Mouse (Mus musculus) neural tube, embryonic 13.5 days (tissue): ENCODE results near the gene Ggact. TPM values are rescaled to one million over a fixed set of nuclear protein-coding genes. Genes with fewer than 3 reads are reported as not detected.

Experiments used
- ATAC-seq: fragments of 200-750 bp; cut with Nextera tagmentation; 2 replicates; pipeline ENCODE4 v1.8.0; 2017; ENCODE audit warnings: low read depth, mild to moderate bottlenecking, moderate TSS enrichment, moderate library complexity
- H3K27ac ChIP-seq: fragments of 300-500 bp; sonication (generic); replicated peaks from 2 replicates; pipeline ENCODE4 v1.5.1; 2015; ENCODE audit warnings: moderate library complexity, mild to moderate bottlenecking, inconsistent platforms
- H3K27me3 ChIP-seq: fragments of 300-500 bp; sonication (generic); 2 replicates; pipeline ENCODE4 v1.6.1; 2015; ENCODE audit warnings: mild to moderate bottlenecking, inconsistent platforms
- H3K36me3 ChIP-seq: fragments of 300-500 bp; sonication (generic); 2 replicates; pipeline ENCODE4 v1.6.1; 2015; ENCODE audit warnings: mild to moderate bottlenecking, inconsistent platforms
- H3K4me1 ChIP-seq: fragments of 300-500 bp; sonication (generic); replicated peaks from 2 replicates; pipeline ENCODE4 v1.6.1; 2015; ENCODE audit warnings: inconsistent platforms
- H3K4me2 ChIP-seq: fragments of 300-500 bp; sonication (generic); 2 replicates; pipeline ENCODE4 v1.6.1; 2015; ENCODE audit warnings: inconsistent platforms, mild to moderate bottlenecking, moderate library complexity
- H3K4me3 ChIP-seq: fragments of 300-500 bp; sonication (generic); 2 replicates; pipeline ENCODE4 v1.5.1; 2015; ENCODE audit warnings: mild to moderate bottlenecking, inconsistent platforms
- H3K9ac ChIP-seq: fragments of 300-500 bp; sonication (generic); 2 replicates; pipeline ENCODE4 v1.6.1; 2015; ENCODE audit warnings: moderate library complexity, mild to moderate bottlenecking, inconsistent platforms
- H3K9me3 ChIP-seq: fragments of 300-500 bp; sonication (generic); 2 replicates; pipeline ENCODE4 v1.6.1; 2016; ENCODE audit warnings: inconsistent platforms
- WGBS: fragments of 180-500 bp; shearing (Covaris S2); methylation state at CpG from one replicate; pipeline ENCODE4 v1.1.7; 2015; 5-methylcytosine and 5-hydroxymethylcytosine counted together
- polyA plus RNA-seq: library from polyadenylated mRNA; unstranded; fragments of >200 nt; fragmentation: Nextera tagmentation; extraction: Ambion mirVana; gene quantifications from 2 replicates; pipeline ENCODE4 v1.2.1, GENCODE M21; 2015

The Ggact gene
- polyA plus RNA-seq, result 6.5 and 9.4 TPM in 2 replicates

- no peak within 1 kb of the TSS for H3K27ac ChIP-seq
- ATAC-seq, result no peak
- H3K9me3 ChIP-seq, result 0 out of 2 replicates have a peak, but pooled peaks cover 3% of the 10 kb centered on the region
- peaks cover 11% of the 10 kb centered on the region for H3K4me1 ChIP-seq
- WGBS, result 83% methylated on average over 6 of the region's 6 CpGs
- H3K36me3 ChIP-seq, result peaks cover 2% of the 10 kb centered on the region; the same call in 1 of the 2 replicates
- peaks cover 18% of the 10 kb centered on the region for H3K27me3 ChIP-seq
- H3K4me3 ChIP-seq, result peak within 1 kb of the TSS; percentile 63
- H3K9ac ChIP-seq, result peak within 1 kb of the TSS; percentile 71
- H3K4me2 ChIP-seq, result peak within 1 kb of the TSS; percentile 96
Measured at GRCm38 (mm10) chr14:122913657-122914056, at the start of gene Ggact. Gene Ggact, minus strand, starts transcription at chr14:122913757.

GRCm38 (mm10) chr14:122957941-122958340 lies 44.4 kb upstream of the Ggact start:
- H3K27ac ChIP-seq, result no peak overlapping the region
- H3K9ac ChIP-seq, result no peak overlapping the region
- no peaks in the 10 kb centered on the region for H3K4me1 ChIP-seq
- no peak overlapping the region for H3K4me3 ChIP-seq
- no peaks in the 10 kb centered on the region for H3K9me3 ChIP-seq
- H3K4me2 ChIP-seq, result no peak overlapping the region
- no peaks in the 10 kb centered on the region for H3K27me3 ChIP-seq
- ATAC-seq, result peak; percentile 94
- H3K36me3 ChIP-seq, result peaks cover 30% of the 10 kb centered on the region
- 65% methylated on average over 8 of the region's 8 CpGs for WGBS

- Histone ChIP-seq H3K36me3 (peaks cover 11% of the 10 kb centered on the region), H3K4me2 (no peak overlapping the region), H3K4me1 (no peaks in the 10 kb centered on the region), H3K9me3 (no peaks in the 10 kb centered on the region), H3K9ac (no peak overlapping the region), H3K4me3 (no peak overlapping the region), H3K27ac (no peak overlapping the region), H3K27me3 (no peaks in the 10 kb centered on the region)
- 20% methylated on average over 1 of the region's 1 CpGs for WGBS
- peak; percentile 46 for ATAC-seq
Measured at GRCm38 (mm10) chr14:122953331-122953730, 39.8 kb upstream of the Ggact start.

GRCm38 (mm10) chr14:122952556-122952955 lies 39.0 kb upstream of the Ggact start:
- peaks cover 18% of the 10 kb centered on the region for H3K36me3 ChIP-seq
- no peak overlapping the region for H3K9ac ChIP-seq
- no peak overlapping the region for H3K4me3 ChIP-seq
- H3K9me3 ChIP-seq, result no peaks in the 10 kb centered on the region
- 0 out of 2 replicates have a peak, but pooled peaks have one; percentile 32 for ATAC-seq
- 97% methylated on average over 1 of the region's 1 CpGs for WGBS
- no peak overlapping the region for H3K27ac ChIP-seq
- H3K4me2 ChIP-seq, result no peak overlapping the region
- no peaks in the 10 kb centered on the region for H3K4me1 ChIP-seq
- H3K27me3 ChIP-seq, result no peaks in the 10 kb centered on the region

- Histone ChIP-seq H3K9ac (no peak overlapping the region), H3K4me3 (no peak overlapping the region), H3K9me3 (no peaks in the 10 kb centered on the region), H3K36me3 (peaks cover 24% of the 10 kb centered on the region), H3K4me1 (no peaks in the 10 kb centered on the region), H3K27me3 (no peaks in the 10 kb centered on the region), H3K4me2 (no peak overlapping the region), H3K27ac (no peak overlapping the region)
- 81% methylated on average over 6 of the region's 6 CpGs for WGBS
- ATAC-seq, result no peak; the same call in 1 of the 2 replicates
Measured at GRCm38 (mm10) chr14:122951676-122952445, 38.3 kb upstream of the Ggact start.

- Histone ChIP-seq H3K27me3 (no peaks in the 10 kb centered on the region), H3K36me3 (peaks cover 29% of the 10 kb centered on the region), H3K9ac (no peak overlapping the region), H3K9me3 (no peaks in the 10 kb centered on the region), H3K4me2 (no peak overlapping the region), H3K4me1 (no peaks in the 10 kb centered on the region), H3K27ac (no peak overlapping the region), H3K4me3 (no peak overlapping the region)
- no peak for ATAC-seq
- 84% methylated on average over 1 of the region's 1 CpGs for WGBS
Measured at GRCm38 (mm10) chr14:122950915-122951314, 37.4 kb upstream of the Ggact start.

GRCm38 (mm10) chr14:122943475-122943853 lies 29.9 kb upstream of the Ggact start:
- WGBS, result 73% methylated on average over 3 of the region's 3 CpGs

GRCm38 (mm10) chr14:122942757-122943474 lies 29.4 kb upstream of the Ggact start:
- no peak overlapping the region for H3K4me2 ChIP-seq
- no peak overlapping the region for H3K9ac ChIP-seq
- H3K27me3 ChIP-seq, result no peaks in the 10 kb centered on the region
- no peak for ATAC-seq
- H3K9me3 ChIP-seq, result no peaks in the 10 kb centered on the region; the same call in 1 of the 2 replicates
- H3K36me3 ChIP-seq, result peaks cover 64% of the 10 kb centered on the region
- H3K4me3 ChIP-seq, result no peak overlapping the region
- H3K27ac ChIP-seq, result no peak overlapping the region
- peaks cover 11% of the 10 kb centered on the region for H3K4me1 ChIP-seq
- 34% methylated on average over 4 of the region's 4 CpGs for WGBS

More at GRCm38 (mm10) chr14:122943475-122943853, 29.9 kb upstream of the Ggact start:
- ATAC-seq, result no peak
- Histone ChIP-seq H3K4me1 (peaks cover 11% of the 10 kb centered on the region), H3K27me3 (no peaks in the 10 kb centered on the region), H3K36me3 (peaks cover 65% of the 10 kb centered on the region), H3K9me3 (no peaks in the 10 kb centered on the region; the same call in 1 of the 2 replicates), H3K4me2 (no peak overlapping the region), H3K4me3 (no peak overlapping the region), H3K27ac (no peak overlapping the region), H3K9ac (no peak overlapping the region)

- WGBS, result 88% methylated on average over 1 of the region's 1 CpGs
- no peaks in the 10 kb centered on the region; the same call in 1 of the 2 replicates for H3K9me3 ChIP-seq
- ATAC-seq, result no peak
- H3K4me1 ChIP-seq, result no peaks in the 10 kb centered on the region
- H3K4me3 ChIP-seq, result no peak overlapping the region
- H3K27ac ChIP-seq, result no peak overlapping the region
- H3K9ac ChIP-seq, result no peak overlapping the region
- H3K36me3 ChIP-seq, result peaks cover 57% of the 10 kb centered on the region
- H3K27me3 ChIP-seq, result no peaks in the 10 kb centered on the region
- H3K4me2 ChIP-seq, result no peak overlapping the region
Measured at GRCm38 (mm10) chr14:122936460-122936859, 22.9 kb upstream of the Ggact start.

GRCm38 (mm10) chr14:122920011-122920410 lies 6.5 kb upstream of the Ggact start:
- no peak overlapping the region for H3K4me3 ChIP-seq
- no peaks in the 10 kb centered on the region for H3K9me3 ChIP-seq
- no peak overlapping the region for H3K4me2 ChIP-seq
- WGBS, result 73% methylated on average over 5 of the region's 5 CpGs
- no peak overlapping the region for H3K27ac ChIP-seq
- H3K36me3 ChIP-seq, result peaks cover 31% of the 10 kb centered on the region
- H3K9ac ChIP-seq, result no peak overlapping the region
- H3K27me3 ChIP-seq, result no peaks in the 10 kb centered on the region
- no peaks in the 10 kb centered on the region for H3K4me1 ChIP-seq
- ATAC-seq, result no peak

- Histone ChIP-seq H3K27ac (no peak overlapping the region), H3K4me1 (peaks cover 7% of the 10 kb centered on the region), H3K27me3 (peaks cover 5% of the 10 kb centered on the region), H3K4me2 (no peak overlapping the region), H3K9me3 (no peaks in the 10 kb centered on the region), H3K9ac (no peak overlapping the region), H3K36me3 (peaks cover 20% of the 10 kb centered on the region), H3K4me3 (no peak overlapping the region)
- no peak for ATAC-seq
- WGBS, result 100% methylated on average over 1 of the region's 1 CpGs
Measured at GRCm38 (mm10) chr14:122917676-122918075, 4.1 kb upstream of the Ggact start.

GRCm38 (mm10) chr14:122912812-122913498 lies 602 bp downstream of the Ggact start:
- Histone ChIP-seq H3K9ac (peak overlapping the region; percentile 71), H3K9me3 (0 out of 2 replicates have a peak, but pooled peaks cover 6% of the 10 kb centered on the region), H3K4me3 (peak overlapping the region; percentile 63), H3K4me2 (peak overlapping the region; percentile 96), H3K4me1 (peaks cover 11% of the 10 kb centered on the region), H3K27ac (no peak overlapping the region), H3K27me3 (peaks cover 18% of the 10 kb centered on the region), H3K36me3 (peaks cover 5% of the 10 kb centered on the region; the same call in 1 of the 2 replicates)
- 1% methylated on average over 58 of the region's 58 CpGs for WGBS
- ATAC-seq, result peak; percentile 84
